Mouse (Mus musculus): ENCODE data around the gene Fat1. TPM values are rescaled to one million over a fixed set of nuclear protein-coding genes. Genes with fewer than 3 reads are reported as not detected.

Fat1 gene
- total and polyA plus RNA-seq, 2 experiments from 2014 or later: 10.5 to 89.5 TPM

DNA sequence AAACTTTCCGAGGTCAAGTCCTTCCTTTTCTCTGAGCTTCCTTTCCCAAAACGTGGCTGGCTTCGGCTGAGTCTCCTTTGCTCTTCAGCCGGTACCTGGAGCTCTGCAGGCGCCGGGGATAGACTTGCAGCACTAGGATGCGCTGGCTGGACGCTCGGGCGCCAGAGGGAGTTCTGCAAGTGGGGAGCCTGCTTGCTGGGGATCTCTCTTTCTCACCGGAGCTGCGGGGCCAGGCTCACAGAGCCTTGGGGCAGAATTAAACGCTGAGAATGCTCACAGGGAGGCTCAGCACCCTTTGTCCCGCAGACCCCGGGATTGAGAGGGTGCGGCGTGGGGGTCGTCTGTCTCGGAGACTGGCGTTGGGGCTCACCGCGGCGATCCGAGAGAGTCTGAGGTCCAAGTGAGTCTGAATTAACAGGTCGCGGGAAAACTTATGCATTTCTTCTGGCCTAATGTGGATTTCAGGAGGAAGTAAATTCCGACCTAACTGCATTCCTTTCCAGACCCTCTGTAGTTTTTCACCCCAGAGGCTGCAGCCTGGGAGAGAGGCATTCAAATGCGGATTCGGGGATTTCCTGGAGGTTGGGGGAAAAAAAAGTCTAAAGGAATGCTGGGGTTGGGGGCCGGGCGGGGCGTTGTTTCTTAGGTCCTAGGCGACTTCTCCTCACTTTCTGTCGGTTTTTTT lies 2.0 kb downstream of the Fat1 start:
- TF ChIP-seq CTCF (IDR thresholded peaks at IDR 0.05; ENCODE audit: low read depth): peak; percentile 59
- ATAC-seq (no peak), DNase-seq (ENCODE audit: low spot score) (peak; percentile 70)
- WGBS: under 1% methylated on average over 34 of the region's 34 CpGs
- Histone ChIP-seq H3K36me3 (ENCODE audit: insufficient read depth, low read length) (no peaks in the 10 kb centered on the region), H3K27ac (peak overlapping the region; percentile 79; the same call in 1 of the 2 replicates), H3K4me3 (ENCODE audit: low read length) (peak overlapping the region; percentile 84), H3K27me3 (ENCODE audit: insufficient read depth, low read length) (no peaks in the 10 kb centered on the region), H3K9me3 (ENCODE audit: low read length) (no peaks in the 10 kb centered on the region), H3K9ac (replicated peaks; ENCODE audit: low read length) (peak overlapping the region; percentile 58), H3K4me1 (ENCODE audit: insufficient read depth, low read length) (no peaks in the 10 kb centered on the region), H3K4me2 (ENCODE audit: low read depth, low read length) (peak overlapping the region; percentile 83)

- Histone ChIP-seq H3K4me2 (ENCODE audit: low read depth, low read length) (peak overlapping the region; percentile 83), H3K9me3 (ENCODE audit: low read length) (no peaks in the 10 kb centered on the region), H3K4me3 (ENCODE audit: low read length) (peak overlapping the region; percentile 84), H3K4me1 (ENCODE audit: insufficient read depth, low read length) (no peaks in the 10 kb centered on the region), H3K9ac (replicated peaks; ENCODE audit: low read length) (peak overlapping the region; percentile 58), H3K27ac (peak overlapping the region; percentile 79), H3K27me3 (ENCODE audit: insufficient read depth, low read length) (no peaks in the 10 kb centered on the region), H3K36me3 (ENCODE audit: insufficient read depth, low read length) (no peaks in the 10 kb centered on the region)
- no peak for TF ChIP-seq CTCF (IDR thresholded peaks at IDR 0.05; ENCODE audit: low read depth)
- WGBS: under 1% methylated on average over 78 of the region's 87 CpGs
- ATAC-seq (peak; percentile 91), DNase-seq (ENCODE audit: low spot score) (peak; percentile 96)
Observed at GRCm38 (mm10) chr8:44937905-44938642, 2.8 kb downstream of the Fat1 start.

DNA sequence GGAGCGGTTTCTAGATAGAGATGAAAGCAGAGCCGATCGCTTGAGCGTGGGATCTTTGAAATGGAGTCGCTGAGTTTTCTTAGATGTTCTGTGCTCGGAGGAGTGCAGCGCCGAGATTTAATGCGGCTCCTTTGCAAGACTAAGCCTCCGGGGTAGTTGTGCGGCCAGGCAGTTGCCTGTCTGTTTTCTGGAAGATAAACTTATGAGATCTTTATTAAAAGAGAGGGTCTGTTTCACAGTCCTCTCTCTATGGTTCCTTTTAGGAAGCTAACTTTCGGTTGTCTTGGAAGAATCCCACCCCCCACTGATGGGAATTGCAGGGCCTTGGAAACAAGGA lies 3.4 kb downstream of the Fat1 start:
- Histone ChIP-seq H3K27me3 (ENCODE audit: insufficient read depth, low read length) (no peaks in the 10 kb centered on the region), H3K36me3 (ENCODE audit: insufficient read depth, low read length) (no peaks in the 10 kb centered on the region), H3K4me3 (ENCODE audit: low read length) (peak overlapping the region; percentile 84), H3K9ac (replicated peaks; ENCODE audit: low read length) (peak overlapping the region; percentile 58), H3K27ac (peak overlapping the region; percentile 79), H3K4me1 (ENCODE audit: insufficient read depth, low read length) (no peaks in the 10 kb centered on the region), H3K9me3 (ENCODE audit: low read length) (no peaks in the 10 kb centered on the region), H3K4me2 (ENCODE audit: low read depth, low read length) (peak overlapping the region; percentile 83)
- WGBS: under 1% methylated on average over 12 of the region's 12 CpGs
- TF ChIP-seq CTCF (IDR thresholded peaks at IDR 0.05; ENCODE audit: low read depth): no peak
- no peak for ATAC-seq
- DNase-seq (ENCODE audit: low spot score): no peak

DNA sequence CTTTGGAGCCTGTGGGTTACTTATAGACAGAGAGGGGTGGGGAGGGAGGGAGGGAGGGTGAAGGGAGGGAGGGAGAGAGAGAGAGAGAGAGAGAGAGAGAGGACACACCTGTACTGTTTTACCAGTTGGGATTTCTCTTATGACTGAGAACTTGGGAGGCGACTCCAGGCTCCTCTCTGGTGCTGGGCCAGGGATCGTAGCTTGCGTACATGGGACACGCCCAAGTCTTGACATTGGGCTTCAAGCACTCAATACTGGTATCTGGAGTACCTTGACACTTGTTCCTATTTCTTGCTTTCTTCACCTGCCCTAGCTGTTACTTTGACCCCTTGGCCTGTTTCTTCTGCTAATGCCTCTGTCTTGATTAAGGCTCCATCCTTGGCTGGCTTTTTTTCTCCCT lies 10.3 kb downstream of the Fat1 start:
- WGBS: 89% methylated on average over 4 of the region's 4 CpGs
- Histone ChIP-seq H3K4me3 (ENCODE audit: low read length) (no peak overlapping the region), H3K4me2 (ENCODE audit: low read depth, low read length) (no peak overlapping the region), H3K36me3 (ENCODE audit: insufficient read depth, low read length) (peaks cover 5% of the 10 kb centered on the region; the same call in 1 of the 2 replicates), H3K4me1 (ENCODE audit: insufficient read depth, low read length) (no peaks in the 10 kb centered on the region), H3K9ac (replicated peaks; ENCODE audit: low read length) (no peak overlapping the region), H3K9me3 (ENCODE audit: low read length) (no peaks in the 10 kb centered on the region), H3K27ac (no peak overlapping the region), H3K27me3 (ENCODE audit: insufficient read depth, low read length) (no peaks in the 10 kb centered on the region)
- DNase-seq (ENCODE audit: low spot score) (no peak), ATAC-seq (no peak)
- TF ChIP-seq CTCF (IDR thresholded peaks at IDR 0.05; ENCODE audit: low read depth): no peak

DNA sequence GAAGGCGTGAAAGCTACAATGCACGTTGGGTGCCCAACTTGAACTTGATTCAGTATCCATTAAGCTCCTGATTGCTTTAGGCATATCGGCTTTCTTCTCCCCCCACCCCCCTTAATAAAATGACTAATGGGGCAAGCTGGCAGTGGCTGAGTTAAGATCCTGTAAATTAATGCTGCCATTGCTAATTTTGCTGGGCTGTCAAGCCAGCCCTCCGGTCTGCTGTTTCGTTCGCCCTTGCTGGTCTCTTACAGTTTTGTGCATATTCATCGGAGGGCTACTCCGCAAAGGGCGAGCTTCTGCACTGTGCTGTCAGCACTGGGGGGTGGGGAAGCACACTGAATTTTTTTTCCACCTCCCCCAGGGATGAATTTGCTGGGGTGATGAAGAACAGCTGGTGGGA lies 13.3 kb downstream of the Fat1 start:
- TF ChIP-seq CTCF (IDR thresholded peaks at IDR 0.05; ENCODE audit: low read depth): no peak
- no peak for ATAC-seq
- Histone ChIP-seq H3K27me3 (ENCODE audit: insufficient read depth, low read length) (no peaks in the 10 kb centered on the region), H3K27ac (no peak overlapping the region), H3K4me3 (ENCODE audit: low read length) (no peak overlapping the region), H3K9me3 (ENCODE audit: low read length) (0 out of 2 replicates have a peak, but pooled peaks cover 2% of the 10 kb centered on the region), H3K36me3 (ENCODE audit: insufficient read depth, low read length) (peaks cover 35% of the 10 kb centered on the region), H3K4me1 (ENCODE audit: insufficient read depth, low read length) (no peaks in the 10 kb centered on the region), H3K9ac (replicated peaks; ENCODE audit: low read length) (no peak overlapping the region), H3K4me2 (ENCODE audit: low read depth, low read length) (no peak overlapping the region)
- 65% methylated on average over 9 of the region's 9 CpGs for WGBS
- no peak for DNase-seq (ENCODE audit: low spot score)

DNA sequence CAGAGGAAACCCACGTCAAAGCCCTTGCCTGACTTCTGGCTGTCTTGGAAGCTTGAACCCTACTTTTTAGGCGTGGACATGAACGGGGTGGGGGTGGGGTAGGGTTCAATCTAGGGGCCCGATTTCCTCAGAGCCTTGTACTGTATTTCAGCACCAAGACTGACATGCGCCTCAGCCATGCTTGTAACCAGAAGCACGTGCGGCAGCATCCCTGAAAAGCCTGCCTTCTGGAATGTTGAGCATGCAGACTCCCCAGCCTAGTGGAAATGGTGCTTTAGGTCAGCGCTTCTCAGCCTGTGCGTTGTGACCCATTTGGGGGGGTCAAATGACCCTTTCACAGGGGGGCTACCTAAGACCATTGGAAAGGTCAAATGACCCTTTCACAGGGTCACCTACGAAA lies 25.2 kb downstream of the Fat1 start:
- Histone ChIP-seq H3K27me3 (ENCODE audit: insufficient read depth, low read length) (no peaks in the 10 kb centered on the region), H3K4me2 (ENCODE audit: low read depth, low read length) (no peak overlapping the region), H3K9me3 (ENCODE audit: low read length) (no peaks in the 10 kb centered on the region), H3K9ac (replicated peaks; ENCODE audit: low read length) (no peak overlapping the region), H3K36me3 (ENCODE audit: insufficient read depth, low read length) (no peaks in the 10 kb centered on the region), H3K27ac (no peak overlapping the region), H3K4me1 (ENCODE audit: insufficient read depth, low read length) (0 out of 2 replicates have a peak, but pooled peaks cover 5% of the 10 kb centered on the region), H3K4me3 (ENCODE audit: low read length) (no peak overlapping the region)
- 38% methylated on average over 10 of the region's 10 CpGs for WGBS
- ATAC-seq (0 out of 2 replicates have a peak, but pooled peaks have one; percentile 19), DNase-seq (ENCODE audit: low spot score) (no peak)
- TF ChIP-seq CTCF (IDR thresholded peaks at IDR 0.05; ENCODE audit: low read depth): no peak
